Mouse (Mus musculus) heart, adult 2 months (tissue): ENCODE results near the gene Trim65. TPM values are rescaled to one million over a fixed set of nuclear protein-coding genes. Genes with fewer than 3 reads are reported as not detected.

Source experiments
- DNase-seq, 2 experiments: peaks; one replicate each; pipeline ENCODE4 v3.0.0; 2021
- H3K27ac ChIP-seq: fragments of 200-600 bp; 2 replicates; pipeline ENCODE4 v1.8.1; 2022
- H3K27me3 ChIP-seq: fragments of 200-500 bp; 2 replicates; pipeline ENCODE4 v1.6.1; 2012; ENCODE audit warnings: mild to moderate bottlenecking, low read length, inconsistent platforms, mixed read lengths; ENCODE audit not compliant: control insufficient read depth, insufficient read depth
- H3K36me3 ChIP-seq: fragments of 200-500 bp; 2 replicates; pipeline ENCODE4 v1.6.1; 2012; ENCODE audit warnings: low read length, inconsistent platforms; ENCODE audit not compliant: control insufficient read depth, insufficient read depth
- H3K4me1 ChIP-seq: fragments of 200-500 bp; 2 replicates; pipeline ENCODE4 v1.6.1; 2011; ENCODE audit warnings: low read length; ENCODE audit not compliant: control insufficient read depth, insufficient read depth
- H3K4me3 ChIP-seq: fragments of 200-600 bp; 2 replicates; pipeline ENCODE4 v1.8.1; 2022
- H3K79me2 ChIP-seq: fragments of 200-500 bp; replicated peaks from 2 replicates; pipeline ENCODE4 v1.6.1; 2012; ENCODE audit warnings: mild to moderate bottlenecking, inconsistent platforms, low read length, moderate library complexity, mixed read lengths; ENCODE audit not compliant: control insufficient read depth, insufficient read depth
- H3K9ac ChIP-seq: fragments of 200-500 bp; 2 replicates; pipeline ENCODE4 v1.6.1; 2012; ENCODE audit warnings: low read depth, mild to moderate bottlenecking, control low read depth, inconsistent platforms, low read length, mixed read lengths
- CTCF ChIP-seq: fragments of 200-600 bp; IDR thresholded peaks from 2 replicates; pipeline ENCODE4 v1.8.1; 2022; ENCODE audit warnings: antibody characterized with exemption, mild to moderate bottlenecking, moderate library complexity
- EP300 ChIP-seq: fragments of 200-500 bp; IDR thresholded peaks from 2 replicates; pipeline ENCODE4 v1.6.1; 2011; ENCODE audit warnings: low read depth, low read length, control low read depth; ENCODE audit not compliant: insufficient read depth
- POLR2A ChIP-seq: fragments of 200-500 bp; IDR thresholded peaks from 2 replicates; pipeline ENCODE4 v1.6.1; 2011; ENCODE audit warnings: mild to moderate bottlenecking, low read depth, low read length, control low read depth; ENCODE audit not compliant: insufficient read depth
- WGBS: fragments of 180-500 bp; shearing (Covaris S2); methylation state at CpG from one replicate; pipeline ENCODE4 v1.1.7; 2018; 5-methylcytosine and 5-hydroxymethylcytosine counted together
- intact Hi-C: fragments of 180-260 bp; cut with DNase I; formaldehyde crosslinking; loops from one replicate; pipeline ENCODE4 v1.15.1; 2025
- polyA plus RNA-seq: library from polyadenylated mRNA; depleted of rRNA; stranded (reverse); fragments of >200 nt; gene quantifications from 2 replicates; pipeline ENCODE4 v1.2.3, GENCODE M21; 2012
- total RNA-seq, 2 experiments: library from RNA; stranded (reverse); gene quantifications; 2 replicates each; pipeline ENCODE4 v1.2.3; 2021

The Trim65 gene
- total and polyA plus RNA-seq, 3 experiments: 6.1 to 8.8 (median 8.6) TPM

- intact Hi-C loops: no loop called here
- Histone ChIP-seq H3K27ac (no peak overlapping the region), H3K27me3 (no peaks in the 10 kb centered on the region), H3K36me3 (no peaks in the 10 kb centered on the region), H3K9ac (no peak overlapping the region), H3K4me3 (no peak overlapping the region), H3K79me2 (no peaks in the 10 kb centered on the region), H3K4me1 (no peaks in the 10 kb centered on the region)
- WGBS: 72% methylated on average over 10 of the region's 10 CpGs
- no peak for DNase-seq
- TF ChIP-seq CTCF (no peak), POLR2A (no peak), EP300 (no peak)
Measured at GRCm38 (mm10) chr11:116078676-116079320, 52.1 kb downstream of the Trim65 start.

DNA sequence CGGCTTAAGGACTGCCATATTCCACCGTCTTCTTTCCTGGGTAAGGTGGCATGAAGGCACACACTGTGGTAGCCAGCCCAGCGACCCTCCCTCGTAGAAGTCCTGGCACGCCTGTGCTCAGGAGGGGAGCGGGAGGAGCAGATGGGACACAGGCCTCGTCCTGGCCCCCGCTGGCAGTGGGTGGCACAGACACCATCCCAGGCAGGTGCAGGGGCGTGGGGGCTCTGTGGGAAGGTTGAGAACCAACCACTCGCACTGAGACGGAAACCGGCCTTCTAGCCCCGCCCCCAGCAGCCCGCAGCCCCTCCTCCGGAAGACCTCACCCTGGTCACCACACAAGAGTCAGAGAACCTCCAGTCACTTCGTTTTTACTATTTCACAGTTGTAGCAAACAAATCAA, 52.7 kb downstream of the Trim65 start:
- no peak overlapping the region for H3K4me3 ChIP-seq
- H3K4me1 ChIP-seq: no peaks in the 10 kb centered on the region
- WGBS: 31% methylated on average over 16 of the region's 16 CpGs
- no peaks in the 10 kb centered on the region for H3K79me2 ChIP-seq
- DNase-seq: peak; percentile 70 to 75
- intact Hi-C loops: no loop called here
- no peak for TF ChIP-seq EP300
- TF ChIP-seq POLR2A: no peak; the same call in 1 of the 2 replicates
- TF ChIP-seq CTCF: no peak
- H3K27ac ChIP-seq: no peak overlapping the region
- H3K36me3 ChIP-seq: no peaks in the 10 kb centered on the region
- peak overlapping the region; percentile 44 for H3K9ac ChIP-seq
- H3K27me3 ChIP-seq: no peaks in the 10 kb centered on the region

GRCm38 (mm10) chr11:116077446-116078204, 53.3 kb downstream of the Trim65 start, which contains the start of gene Unc13d:
Unc13d (minus strand) TSS chr11:116077961.
- no peak for TF ChIP-seq POLR2A
- TF ChIP-seq CTCF: peak; percentile 31
- TF ChIP-seq EP300: no peak
- H3K4me1 ChIP-seq: no peaks in the 10 kb centered on the region
- peak; percentile 47 to 72 for DNase-seq
- H3K27me3 ChIP-seq: no peaks in the 10 kb centered on the region
- 48% methylated on average over 22 of the region's 22 CpGs for WGBS
- H3K27ac ChIP-seq: no peak within 1 kb of the TSS
- no peaks in the 10 kb centered on the region for H3K79me2 ChIP-seq
- no peaks in the 10 kb centered on the region for H3K36me3 ChIP-seq
- intact Hi-C loops: no loop called here
- H3K9ac ChIP-seq: peak within 1 kb of the TSS; percentile 44
- no peak within 1 kb of the TSS for H3K4me3 ChIP-seq

DNA sequence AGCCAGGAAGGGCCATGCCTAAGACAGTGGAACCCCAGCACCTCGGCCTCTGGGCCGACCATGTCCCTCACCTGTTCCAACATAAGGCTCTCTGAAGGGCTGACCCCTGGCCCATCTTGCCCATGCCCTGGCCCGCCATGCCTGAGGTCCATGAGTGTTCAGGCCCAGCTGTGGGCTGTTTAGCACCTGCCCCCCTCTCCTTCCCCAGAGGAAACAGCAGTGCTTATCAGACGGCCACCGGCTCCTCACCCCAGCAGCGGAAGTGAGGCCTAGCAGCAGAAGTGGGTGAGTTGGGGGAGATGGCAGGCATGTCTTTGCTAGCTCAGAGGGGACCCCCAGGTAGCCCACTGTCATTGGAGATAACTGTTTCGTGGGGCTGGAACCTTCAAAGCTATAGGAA, 54.1 kb downstream of the Trim65 start:
- no peak for DNase-seq
- 58% methylated on average over 7 of the region's 7 CpGs for WGBS
- Histone ChIP-seq H3K9ac (no peak overlapping the region), H3K4me3 (no peak overlapping the region), H3K36me3 (no peaks in the 10 kb centered on the region), H3K79me2 (no peaks in the 10 kb centered on the region), H3K4me1 (no peaks in the 10 kb centered on the region), H3K27me3 (no peaks in the 10 kb centered on the region), H3K27ac (no peak overlapping the region)
- intact Hi-C loops: no loop called here
- no peak for TF ChIP-seq CTCF
- no peak for TF ChIP-seq POLR2A
- no peak for TF ChIP-seq EP300

DNA sequence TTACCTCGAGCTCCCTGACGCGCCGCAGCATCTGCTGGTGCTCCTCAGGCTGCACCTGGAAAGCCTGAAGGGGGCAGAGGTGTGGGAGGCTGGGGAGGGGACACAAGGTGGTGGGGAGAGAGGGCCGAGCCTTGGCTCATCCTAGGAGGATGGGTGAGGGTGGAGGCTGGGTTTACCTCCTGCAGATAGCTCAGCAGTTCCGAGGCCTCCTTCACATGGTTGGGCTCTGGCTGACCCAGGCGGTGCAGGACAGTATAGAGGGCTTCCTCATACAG, 54.7 kb downstream of the Trim65 start:
- H3K4me3 ChIP-seq: no peak overlapping the region
- intact Hi-C loops: no loop called here
- no peak for DNase-seq
- H3K9ac ChIP-seq: no peak overlapping the region
- WGBS: 73% methylated on average over 7 of the region's 7 CpGs
- no peaks in the 10 kb centered on the region for H3K36me3 ChIP-seq
- H3K27me3 ChIP-seq: no peaks in the 10 kb centered on the region
- no peaks in the 10 kb centered on the region for H3K79me2 ChIP-seq
- no peak overlapping the region for H3K27ac ChIP-seq
- TF ChIP-seq POLR2A (no peak), CTCF (no peak), EP300 (no peak)
- H3K4me1 ChIP-seq: no peaks in the 10 kb centered on the region

- WGBS: 52% methylated on average over 20 of the region's 20 CpGs
- no peak overlapping the region for H3K9ac ChIP-seq
- H3K4me1 ChIP-seq: no peaks in the 10 kb centered on the region
Measured at GRCm38 (mm10) chr11:116075539-116076265, 55.2 kb downstream of the Trim65 start.

More at GRCm38 (mm10) chr11:116075539-116076265, 55.2 kb downstream of the Trim65 start:
- TF ChIP-seq CTCF: no peak
- TF ChIP-seq EP300: no peak
- no peak for TF ChIP-seq POLR2A
- no peaks in the 10 kb centered on the region for H3K79me2 ChIP-seq
- no peak for DNase-seq
- H3K27me3 ChIP-seq: no peaks in the 10 kb centered on the region
- H3K27ac ChIP-seq: no peak overlapping the region
- H3K36me3 ChIP-seq: no peaks in the 10 kb centered on the region
- H3K4me3 ChIP-seq: no peak overlapping the region
- intact Hi-C loops: no loop called here
